Mouse (Mus musculus) lung, adult 2 months (tissue): ENCODE data around the gene Slc25a24.

Experiments used
- CTCF ChIP-seq: fragments of 200-500 bp; IDR thresholded peaks from 2 replicates; pipeline ENCODE4 v1.5.1; 2011; ENCODE audit warnings: mild to moderate bottlenecking, low read length, control low read depth; ENCODE audit not compliant: insufficient read depth
- POLR2A ChIP-seq: fragments of 200-500 bp; IDR thresholded peaks from 2 replicates; pipeline ENCODE4 v1.6.1; 2011; ENCODE audit warnings: low read depth, mild to moderate bottlenecking, control low read depth, low read length, borderline replicate concordance; ENCODE audit errors: extremely low read depth

DNA sequence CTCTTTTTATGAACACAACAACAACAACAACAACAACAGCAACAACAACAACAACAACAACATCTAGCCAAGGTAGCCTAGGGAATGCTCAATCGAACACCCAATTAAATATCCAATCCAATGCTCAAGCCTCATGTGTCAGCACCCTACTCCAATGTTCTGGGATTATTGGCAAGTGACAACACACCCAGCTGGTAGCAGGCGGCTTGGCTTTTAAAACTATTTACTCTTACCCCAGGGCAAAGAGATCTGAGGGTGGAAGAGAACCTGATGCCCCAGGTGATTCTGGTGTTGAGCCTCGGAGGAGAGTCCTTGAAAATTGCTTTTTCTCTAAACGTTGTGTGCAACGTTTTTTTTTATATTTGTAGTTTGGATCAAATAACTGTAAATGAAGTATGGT lies 51.4 kb downstream of the Slc25a24 start:
- TF ChIP-seq POLR2A (no peak), CTCF (no peak)
